Mouse (Mus musculus) small intestine, adult 2 months (tissue): ENCODE data around the gene B3gat1. TPM values are rescaled to one million over a fixed set of nuclear protein-coding genes. Genes with fewer than 3 reads are reported as not detected.
A peak's percentile ranks its signal among the peaks of the same experiment; 100 is the strongest.

Experiments used
- H3K27ac ChIP-seq: fragments of 200-500 bp; 2 replicates; pipeline ENCODE4 v1.5.1; 2012; ENCODE audit warnings: low read depth, low read length, control low read depth, inconsistent platforms; ENCODE audit not compliant: insufficient read depth
- H3K27me3 ChIP-seq: fragments of 200-500 bp; 2 replicates; pipeline ENCODE4 v1.6.1; 2012; ENCODE audit warnings: mild to moderate bottlenecking, moderate library complexity, low read length, inconsistent platforms; ENCODE audit not compliant: control insufficient read depth, insufficient read depth
- H3K36me3 ChIP-seq: fragments of 200-500 bp; 2 replicates; pipeline ENCODE4 v1.6.1; 2012; ENCODE audit warnings: mild to moderate bottlenecking, low read length, control low read depth, inconsistent platforms; ENCODE audit not compliant: control insufficient read depth, insufficient read depth
- H3K4me1 ChIP-seq: fragments of 200-500 bp; 2 replicates; pipeline ENCODE4 v1.6.1; 2012; ENCODE audit warnings: low read length, inconsistent platforms, mixed read lengths; ENCODE audit not compliant: control insufficient read depth, insufficient read depth, insufficient read length
- H3K4me3 ChIP-seq: fragments of 200-500 bp; 2 replicates; pipeline ENCODE4 v1.5.1; 2012; ENCODE audit warnings: low read depth, mild to moderate bottlenecking, control low read depth, inconsistent platforms, low read length, moderate library complexity
- CTCF ChIP-seq: fragments of 200-500 bp; IDR thresholded peaks from 2 replicates; pipeline ENCODE4 v1.5.1; 2012; ENCODE audit warnings: low read depth, mild to moderate bottlenecking, control low read depth, inconsistent platforms, low read length, moderate library complexity, mixed read lengths; ENCODE audit not compliant: insufficient replicate concordance, insufficient read length; ENCODE audit errors: extremely low read depth
- POLR2A ChIP-seq: fragments of 200-500 bp; IDR thresholded peaks from 2 replicates; pipeline ENCODE4 v1.6.1; 2012; ENCODE audit warnings: low read depth, mild to moderate bottlenecking, control low read depth, inconsistent platforms, low read length, moderate library complexity
- WGBS: fragments of 180-500 bp; shearing (Covaris S2); methylation state at CpG from one replicate; pipeline ENCODE4 v1.1.7; 2018; 5-methylcytosine and 5-hydroxymethylcytosine counted together
- polyA plus RNA-seq: library from polyadenylated mRNA; depleted of rRNA; stranded (reverse); fragments of >200 nt; gene quantifications from 2 replicates; pipeline ENCODE4 v1.2.3, GENCODE M21; 2012

The B3gat1 gene
- polyA plus RNA-seq, 1 experiment, result not detected

GRCm38 (mm10) chr9:26776122-26776902 is 42.8 kb downstream of the B3gat1 start:
- WGBS, result 61% methylated on average over 6 of the region's 6 CpGs
- TF ChIP-seq POLR2A (no peak), CTCF (peak; percentile 29; the same call in 1 of the 2 replicates)
- Histone ChIP-seq H3K27ac (no peak overlapping the region), H3K36me3 (no peaks in the 10 kb centered on the region), H3K4me3 (no peak overlapping the region), H3K4me1 (no peaks in the 10 kb centered on the region), H3K27me3 (no peaks in the 10 kb centered on the region)

GRCm38 (mm10) chr9:26778421-26778820 is 44.9 kb downstream of the B3gat1 start:
- H3K4me3 ChIP-seq, result no peak overlapping the region
- no peaks in the 10 kb centered on the region for H3K36me3 ChIP-seq
- no peak overlapping the region for H3K27ac ChIP-seq
- TF ChIP-seq POLR2A, result no peak
- TF ChIP-seq CTCF, result no peak
- H3K4me1 ChIP-seq, result no peaks in the 10 kb centered on the region
- WGBS, result 76% methylated on average over 7 of the region's 7 CpGs
- H3K27me3 ChIP-seq, result no peaks in the 10 kb centered on the region

GRCm38 (mm10) chr9:26783414-26783975 is 50.0 kb downstream of the B3gat1 start:
- WGBS, result 56% methylated on average over 7 of the region's 7 CpGs
- Histone ChIP-seq H3K36me3 (no peaks in the 10 kb centered on the region), H3K4me1 (no peaks in the 10 kb centered on the region), H3K27ac (no peak overlapping the region), H3K4me3 (no peak overlapping the region), H3K27me3 (no peaks in the 10 kb centered on the region)
- TF ChIP-seq CTCF, result no peak
- no peak for TF ChIP-seq POLR2A

GRCm38 (mm10) chr9:26792829-26793228 is 59.3 kb downstream of the B3gat1 start:
- 50% methylated on average over 3 of the region's 3 CpGs for WGBS
- H3K27ac ChIP-seq, result no peak overlapping the region
- no peak for TF ChIP-seq POLR2A
- no peak for TF ChIP-seq CTCF
- no peaks in the 10 kb centered on the region for H3K27me3 ChIP-seq
- no peaks in the 10 kb centered on the region for H3K36me3 ChIP-seq
- no peak overlapping the region for H3K4me3 ChIP-seq
- H3K4me1 ChIP-seq, result no peaks in the 10 kb centered on the region

- Histone ChIP-seq H3K36me3 (no peaks in the 10 kb centered on the region), H3K4me1 (no peaks in the 10 kb centered on the region), H3K27me3 (no peaks in the 10 kb centered on the region), H3K27ac (no peak overlapping the region), H3K4me3 (no peak overlapping the region)
- 74% methylated on average over 3 of the region's 3 CpGs for WGBS
- no peak for TF ChIP-seq POLR2A
- no peak for TF ChIP-seq CTCF
These were observed 64.7 kb downstream of the B3gat1 start for GRCm38 (mm10) chr9:26798205-26798604.

- no peak overlapping the region for H3K27ac ChIP-seq
- 64% methylated on average over 1 of the region's 1 CpGs for WGBS
- no peak for TF ChIP-seq CTCF
- TF ChIP-seq POLR2A, result no peak
These were observed 65.2 kb downstream of the B3gat1 start for GRCm38 (mm10) chr9:26798731-26799130.

GRCm38 (mm10) chr9:26800357-26800756 is 66.8 kb downstream of the B3gat1 start:
- 89% methylated on average over 2 of the region's 2 CpGs for WGBS
- no peaks in the 10 kb centered on the region for H3K36me3 ChIP-seq
- TF ChIP-seq CTCF (no peak), POLR2A (no peak)
- H3K4me3 ChIP-seq, result no peak overlapping the region
- no peaks in the 10 kb centered on the region for H3K4me1 ChIP-seq
- no peaks in the 10 kb centered on the region for H3K27me3 ChIP-seq
- no peak overlapping the region for H3K27ac ChIP-seq

More at GRCm38 (mm10) chr9:26798731-26799130, 65.2 kb downstream of the B3gat1 start:
- Histone ChIP-seq H3K4me3 (no peak overlapping the region), H3K4me1 (no peaks in the 10 kb centered on the region), H3K27me3 (no peaks in the 10 kb centered on the region), H3K36me3 (no peaks in the 10 kb centered on the region)
